Mouse (Mus musculus): Measurements from ENCODE around the gene Ube2b. TPM values are rescaled to one million over a fixed set of nuclear protein-coding genes. Genes with fewer than 3 reads are reported as not detected.

Ube2b gene
- polyA plus RNA-seq, 1 experiment from 2014 or later: 286 TPM

GRCm38 (mm10) chr11:51960967-51961471 lies 39.5 kb downstream of the Ube2b start:
- 0 out of 2 replicates have a peak, but pooled peaks cover 2% of the 10 kb centered on the region for H3K9me3 ChIP-seq (replicated peaks; ENCODE audit: control insufficient read depth, low read length)
- no peaks in the 10 kb centered on the region for H3K4me1 ChIP-seq (ENCODE audit: control insufficient read depth, insufficient read depth, low read length)
- no peaks in the 10 kb centered on the region for H3K27me3 ChIP-seq (ENCODE audit: control insufficient read depth, insufficient read depth, low read length)
- no peak for ATAC-seq (replicated peaks; ENCODE audit: extremely low read depth, insufficient read depth, low FRiP score)
- no peak overlapping the region for H3K9ac ChIP-seq (ENCODE audit: low read length)
- H3K4me3 ChIP-seq (ENCODE audit: low read length): no peak overlapping the region
- peak overlapping the region; percentile 27; the same call in 1 of the 2 replicates for H3K27ac ChIP-seq (ENCODE audit: low read length)
- H3K36me3 ChIP-seq (ENCODE audit: control insufficient read depth, insufficient read depth): no peaks in the 10 kb centered on the region
- H3K4me2 ChIP-seq (ENCODE audit: low read depth, low read length): no peak overlapping the region
- 54% methylated on average over 11 of the region's 11 CpGs for WGBS

- H3K9ac ChIP-seq (ENCODE audit: low read length): no peak overlapping the region
- no peak overlapping the region for H3K4me2 ChIP-seq (ENCODE audit: low read depth, low read length)
- H3K27ac ChIP-seq (ENCODE audit: low read length): no peak overlapping the region
- H3K4me1 ChIP-seq (ENCODE audit: control insufficient read depth, insufficient read depth, low read length): no peaks in the 10 kb centered on the region
- WGBS: 77% methylated on average over 4 of the region's 4 CpGs
- H3K27me3 ChIP-seq (ENCODE audit: control insufficient read depth, insufficient read depth, low read length): no peaks in the 10 kb centered on the region
- 0 out of 2 replicates have a peak, but pooled peaks cover 2% of the 10 kb centered on the region for H3K9me3 ChIP-seq (replicated peaks; ENCODE audit: control insufficient read depth, low read length)
- ATAC-seq (replicated peaks; ENCODE audit: extremely low read depth, insufficient read depth, low FRiP score): no peak
- no peaks in the 10 kb centered on the region for H3K36me3 ChIP-seq (ENCODE audit: control insufficient read depth, insufficient read depth)
- H3K4me3 ChIP-seq (ENCODE audit: low read length): no peak overlapping the region
Observed at GRCm38 (mm10) chr11:51960061-51960460, 40.5 kb downstream of the Ube2b start.

GRCm38 (mm10) chr11:51959511-51959910 lies 41.1 kb downstream of the Ube2b start:
- Histone ChIP-seq H3K36me3 (ENCODE audit: control insufficient read depth, insufficient read depth) (no peaks in the 10 kb centered on the region), H3K27ac (ENCODE audit: low read length) (no peak overlapping the region), H3K9me3 (replicated peaks; ENCODE audit: control insufficient read depth, low read length) (0 out of 2 replicates have a peak, but pooled peaks cover 2% of the 10 kb centered on the region), H3K4me1 (ENCODE audit: control insufficient read depth, insufficient read depth, low read length) (no peaks in the 10 kb centered on the region), H3K4me3 (ENCODE audit: low read length) (no peak overlapping the region), H3K9ac (ENCODE audit: low read length) (no peak overlapping the region), H3K27me3 (ENCODE audit: control insufficient read depth, insufficient read depth, low read length) (no peaks in the 10 kb centered on the region; the same call in 1 of the 2 replicates), H3K4me2 (ENCODE audit: low read depth, low read length) (no peak overlapping the region)
- WGBS: 72% methylated on average over 5 of the region's 5 CpGs
- no peak for ATAC-seq (replicated peaks; ENCODE audit: extremely low read depth, insufficient read depth, low FRiP score)

- Histone ChIP-seq H3K27me3 (ENCODE audit: control insufficient read depth, insufficient read depth, low read length) (no peaks in the 10 kb centered on the region; the same call in 1 of the 2 replicates), H3K9ac (ENCODE audit: low read length) (no peak overlapping the region), H3K4me2 (ENCODE audit: low read depth, low read length) (no peak overlapping the region), H3K27ac (ENCODE audit: low read length) (no peak overlapping the region), H3K9me3 (replicated peaks; ENCODE audit: control insufficient read depth, low read length) (0 out of 2 replicates have a peak, but pooled peaks cover 2% of the 10 kb centered on the region), H3K36me3 (ENCODE audit: control insufficient read depth, insufficient read depth) (no peaks in the 10 kb centered on the region), H3K4me3 (ENCODE audit: low read length) (no peak overlapping the region), H3K4me1 (ENCODE audit: control insufficient read depth, insufficient read depth, low read length) (no peaks in the 10 kb centered on the region)
- WGBS: 76% methylated on average over 4 of the region's 4 CpGs
- no peak for ATAC-seq (replicated peaks; ENCODE audit: extremely low read depth, insufficient read depth, low FRiP score)
Observed at GRCm38 (mm10) chr11:51957760-51958159, 42.8 kb downstream of the Ube2b start.

GRCm38 (mm10) chr11:51956112-51956511 lies 44.5 kb downstream of the Ube2b start:
- Histone ChIP-seq H3K27me3 (ENCODE audit: control insufficient read depth, insufficient read depth, low read length) (no peaks in the 10 kb centered on the region; the same call in 1 of the 2 replicates), H3K27ac (ENCODE audit: low read length) (no peak overlapping the region), H3K9ac (ENCODE audit: low read length) (no peak overlapping the region), H3K4me3 (ENCODE audit: low read length) (no peak overlapping the region), H3K4me1 (ENCODE audit: control insufficient read depth, insufficient read depth, low read length) (no peaks in the 10 kb centered on the region), H3K4me2 (ENCODE audit: low read depth, low read length) (no peak overlapping the region), H3K36me3 (ENCODE audit: control insufficient read depth, insufficient read depth) (no peaks in the 10 kb centered on the region), H3K9me3 (replicated peaks; ENCODE audit: control insufficient read depth, low read length) (0 out of 2 replicates have a peak, but pooled peaks cover 2% of the 10 kb centered on the region)
- WGBS: 67% methylated on average over 9 of the region's 9 CpGs
- ATAC-seq (replicated peaks; ENCODE audit: extremely low read depth, insufficient read depth, low FRiP score): no peak

- Histone ChIP-seq H3K4me3 (ENCODE audit: low read length) (no peak overlapping the region), H3K9ac (ENCODE audit: low read length) (no peak overlapping the region), H3K36me3 (ENCODE audit: control insufficient read depth, insufficient read depth) (no peaks in the 10 kb centered on the region), H3K4me2 (ENCODE audit: low read depth, low read length) (no peak overlapping the region), H3K9me3 (replicated peaks; ENCODE audit: control insufficient read depth, low read length) (no peaks in the 10 kb centered on the region), H3K27ac (ENCODE audit: low read length) (no peak overlapping the region), H3K4me1 (ENCODE audit: control insufficient read depth, insufficient read depth, low read length) (no peaks in the 10 kb centered on the region; the same call in 1 of the 2 replicates), H3K27me3 (ENCODE audit: control insufficient read depth, insufficient read depth, low read length) (no peaks in the 10 kb centered on the region; the same call in 1 of the 2 replicates)
- 38% methylated on average over 5 of the region's 5 CpGs for WGBS
- ATAC-seq (replicated peaks; ENCODE audit: extremely low read depth, insufficient read depth, low FRiP score): no peak
Observed at GRCm38 (mm10) chr11:51951861-51952420, 48.6 kb downstream of the Ube2b start.

GRCm38 (mm10) chr11:51949919-51950318 lies 50.6 kb downstream of the Ube2b start:
- Histone ChIP-seq H3K9me3 (replicated peaks; ENCODE audit: control insufficient read depth, low read length) (no peaks in the 10 kb centered on the region), H3K9ac (ENCODE audit: low read length) (no peak overlapping the region), H3K4me1 (ENCODE audit: control insufficient read depth, insufficient read depth, low read length) (peaks cover 13% of the 10 kb centered on the region), H3K27ac (ENCODE audit: low read length) (peak overlapping the region; percentile 52; the same call in 1 of the 2 replicates), H3K27me3 (ENCODE audit: control insufficient read depth, insufficient read depth, low read length) (no peaks in the 10 kb centered on the region; the same call in 1 of the 2 replicates), H3K4me2 (ENCODE audit: low read depth, low read length) (no peak overlapping the region), H3K4me3 (ENCODE audit: low read length) (no peak overlapping the region), H3K36me3 (ENCODE audit: control insufficient read depth, insufficient read depth) (no peaks in the 10 kb centered on the region)
- ATAC-seq (replicated peaks; ENCODE audit: extremely low read depth, insufficient read depth, low FRiP score): no peak
- 82% methylated on average over 9 of the region's 9 CpGs for WGBS

GRCm38 (mm10) chr11:51949155-51949840 lies 51.3 kb downstream of the Ube2b start:
- Histone ChIP-seq H3K9me3 (replicated peaks; ENCODE audit: control insufficient read depth, low read length) (no peaks in the 10 kb centered on the region), H3K4me3 (ENCODE audit: low read length) (no peak overlapping the region), H3K4me1 (ENCODE audit: control insufficient read depth, insufficient read depth, low read length) (peaks cover 15% of the 10 kb centered on the region), H3K9ac (ENCODE audit: low read length) (no peak overlapping the region), H3K27me3 (ENCODE audit: control insufficient read depth, insufficient read depth, low read length) (no peaks in the 10 kb centered on the region), H3K4me2 (ENCODE audit: low read depth, low read length) (no peak overlapping the region), H3K27ac (ENCODE audit: low read length) (peak overlapping the region; percentile 52; the same call in 1 of the 2 replicates), H3K36me3 (ENCODE audit: control insufficient read depth, insufficient read depth) (no peaks in the 10 kb centered on the region)
- ATAC-seq (replicated peaks; ENCODE audit: extremely low read depth, insufficient read depth, low FRiP score): 0 out of 2 replicates have a peak, but pooled peaks have one; percentile 21
- WGBS: 52% methylated on average over 9 of the region's 9 CpGs

- peaks cover 18% of the 10 kb centered on the region for H3K4me1 ChIP-seq (ENCODE audit: control insufficient read depth, insufficient read depth, low read length)
- H3K27ac ChIP-seq (ENCODE audit: low read length): peak overlapping the region; percentile 61; the same call in 1 of the 2 replicates
- no peak overlapping the region for H3K4me3 ChIP-seq (ENCODE audit: low read length)
- no peaks in the 10 kb centered on the region for H3K9me3 ChIP-seq (replicated peaks; ENCODE audit: control insufficient read depth, low read length)
- no peaks in the 10 kb centered on the region for H3K27me3 ChIP-seq (ENCODE audit: control insufficient read depth, insufficient read depth, low read length)
- H3K9ac ChIP-seq (ENCODE audit: low read length): 0 out of 2 replicates have a peak overlapping the region, but pooled peaks have one; percentile 16
- WGBS: 70% methylated on average over 6 of the region's 6 CpGs
- ATAC-seq (replicated peaks; ENCODE audit: extremely low read depth, insufficient read depth, low FRiP score): no peak
- no peaks in the 10 kb centered on the region for H3K36me3 ChIP-seq (ENCODE audit: control insufficient read depth, insufficient read depth)
- H3K4me2 ChIP-seq (ENCODE audit: low read depth, low read length): no peak overlapping the region
Observed at GRCm38 (mm10) chr11:51946144-51946543, 54.4 kb downstream of the Ube2b start.
